Mouse (Mus musculus): ENCODE data around the gene Brd2.

DNA sequence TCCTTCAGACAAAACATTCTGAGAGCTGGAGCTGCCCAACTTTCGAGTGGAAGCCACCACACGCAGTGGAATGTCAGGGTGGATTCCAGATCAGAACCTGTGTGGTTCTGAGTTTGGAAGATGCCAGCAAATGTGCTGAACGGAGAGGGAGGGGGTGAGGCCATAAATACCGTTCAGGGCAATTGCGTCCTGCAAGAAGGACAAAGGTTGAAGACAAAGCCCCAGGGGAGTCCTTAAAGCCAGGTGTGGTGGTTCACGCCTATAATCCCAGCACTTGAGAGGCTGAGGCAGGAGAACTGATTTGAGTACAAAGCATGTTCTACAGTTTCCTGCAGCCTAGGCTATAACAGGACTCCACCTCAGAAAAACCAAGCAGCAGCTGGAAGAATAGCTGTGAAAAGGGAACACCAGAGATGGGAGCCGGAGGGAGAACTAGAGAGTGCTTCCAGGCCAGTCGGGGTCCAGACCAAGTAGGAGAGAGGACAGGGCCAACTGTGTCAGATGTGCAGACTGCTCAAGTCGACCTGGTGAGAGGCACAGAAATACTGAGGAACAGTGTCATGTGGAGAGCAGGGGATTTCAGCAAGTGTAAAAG lies 4.5 kb upstream of the Brd2 start:
- TF ChIP-seq POLR2A (IDR thresholded peaks at IDR 0.05; ENCODE audit: borderline replicate concordance, insufficient read depth, low read length) (no peak), CTCF (IDR thresholded peaks at IDR 0.05; ENCODE audit: borderline replicate concordance, insufficient read depth, low read depth, low read length) (no peak)
